Mouse (Mus musculus) mature B cell (primary cell): ENCODE measurements around the gene Cep57.
"Not testable (repeated sequence)": the region's sequence is repeated elsewhere in the genome, so short reads cannot be mapped to it uniquely, and the experiment has no call there.

Experiments used
- in situ Hi-C: fragments of 300-500 bp; cut with MboI; formaldehyde crosslinking; loops from 2 replicates; pipeline ENCODE4 v1.14.3; 2019

Gene Cep57

GRCm38 (mm10) chr9:13794302-13794701, 32.6 kb downstream of the Cep57 start:
- in situ Hi-C loops: no loop called here

GRCm38 (mm10) chr9:13790864-13791263, 36.0 kb downstream of the Cep57 start:
- in situ Hi-C loops: not testable (repeated sequence)

- in situ Hi-C loops: no loop called here
These were observed 44.9 kb downstream of the Cep57 start for GRCm38 (mm10) chr9:13781985-13782384.

- in situ Hi-C loops: no loop called here
These were observed 52.2 kb downstream of the Cep57 start for GRCm38 (mm10) chr9:13774732-13775131.

GRCm38 (mm10) chr9:13766570-13766969, 60.3 kb downstream of the Cep57 start:
- in situ Hi-C loops: no loop called here

GRCm38 (mm10) chr9:13765624-13766023, 61.3 kb downstream of the Cep57 start:
- in situ Hi-C loops: no loop called here

GRCm38 (mm10) chr9:13760430-13760829, 66.5 kb downstream of the Cep57 start:
- in situ Hi-C loops: no loop called here
